In the genomic region with DNA sequence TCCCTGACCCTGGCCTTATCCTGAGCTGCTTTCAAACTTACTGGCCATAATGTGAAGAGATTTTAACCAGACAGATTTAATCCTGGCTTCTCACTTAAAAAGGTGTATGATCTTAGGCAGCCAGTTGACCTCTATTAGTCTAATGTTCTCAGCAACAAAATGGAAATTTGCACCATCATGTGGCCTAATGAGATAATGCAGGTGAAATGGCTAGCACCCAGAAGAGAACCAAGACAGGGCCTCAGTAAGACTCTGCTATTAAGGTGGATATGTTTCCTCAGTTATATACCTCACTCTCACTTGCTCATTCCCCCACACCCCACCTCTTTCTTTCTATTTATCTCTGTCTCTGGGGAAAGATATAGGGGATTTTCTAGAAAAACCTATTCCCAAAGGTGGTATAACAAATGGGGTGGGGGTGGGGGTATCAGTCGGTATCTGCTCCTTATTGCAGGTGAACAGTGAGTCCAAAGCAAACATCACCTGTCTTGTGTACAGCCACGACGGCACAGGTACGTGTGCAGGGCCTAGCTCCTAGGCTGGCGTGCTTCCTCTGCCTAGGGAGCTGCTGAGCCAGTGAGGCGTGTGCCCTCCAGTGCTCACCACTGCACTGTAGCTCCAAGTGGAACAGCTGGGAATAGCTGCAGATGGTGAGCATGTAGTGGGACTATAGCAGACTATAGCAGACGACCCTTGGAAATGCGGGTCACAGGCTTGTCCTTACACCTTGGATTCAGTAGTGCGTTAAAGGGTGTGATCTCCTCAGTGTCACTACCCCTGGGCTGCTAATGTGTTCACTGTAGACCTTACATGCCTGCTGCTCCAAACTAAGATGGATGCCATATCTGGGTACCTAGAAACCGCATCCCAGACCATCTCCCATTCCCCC, we compare ENCODE assay signal across 10 mouse cellular contexts. TPM values are rescaled to one million over a fixed set of nuclear protein-coding genes. Genes with fewer than 3 reads are reported as not detected.
A peak's percentile ranks its signal among the peaks of the same experiment; 100 is the strongest.
DNase-seq lines count a peak whose midpoint lies in the region; ATAC-seq and TF ChIP-seq lines count a peak whose summit lies in the region.
"Had no signal": no experiment of that assay in that cellular context is flagged by ENCODE, and none has a peak within 500 bp of the region (broad histone marks: within the 10 kb centered on the region; RNA-seq: fewer than 3 reads in every experiment).

No protein-coding gene starts in this region.

- H3K36me3 ChIP-seq in forebrain, embryonic 12.5 days (replicated peaks): peaks cover 75% of the 10 kb centered on the region
- H3K36me3 ChIP-seq in forebrain, embryonic 15.5 days: peaks cover 66% of the 10 kb centered on the region
- peaks cover 43% of the 10 kb centered on the region; the same call in 1 of the 2 replicates for H3K36me3 ChIP-seq in lung, postnatal 0 days (ENCODE audit: insufficient read depth, low read length)
- peaks cover 60% of the 10 kb centered on the region for H3K36me3 ChIP-seq in intestine, postnatal 0 days (ENCODE audit: control insufficient read depth, insufficient read depth)
- peaks cover 6% of the 10 kb centered on the region; the same call in 1 of the 2 replicates for H3K36me3 ChIP-seq in splenic B cell, adult 2 months (ENCODE audit: control insufficient read depth, insufficient read depth, low read length, poor library complexity, severe bottlenecking)

- H3K4me3 ChIP-seq in forebrain, embryonic 12.5 days (replicated peaks): no peak overlapping the region
- H3K4me3 ChIP-seq in forebrain, embryonic 15.5 days: no peak overlapping the region
- no peak overlapping the region for H3K4me3 ChIP-seq in lung, postnatal 0 days (ENCODE audit: low read depth, low read length)
- H3K4me3 ChIP-seq in intestine, postnatal 0 days (ENCODE audit: low read depth, low read length): no peak overlapping the region
- H3K4me3 ChIP-seq: stomach, embryonic 15.5 days had no signal

- TF ChIP-seq EP300 in lung, postnatal 0 days (IDR thresholded peaks at IDR 0.05): no peak

- no peak overlapping the region for H3K4me2 ChIP-seq in forebrain, embryonic 12.5 days
- no peak overlapping the region for H3K4me2 ChIP-seq in forebrain, embryonic 15.5 days (replicated peaks)
- no peak overlapping the region for H3K4me2 ChIP-seq in lung, postnatal 0 days (replicated peaks; ENCODE audit: low read depth, low read length)
- H3K4me2 ChIP-seq in intestine, postnatal 0 days (replicated peaks; ENCODE audit: low read depth): no peak overlapping the region
- H3K4me2 ChIP-seq: stomach, embryonic 15.5 days had no signal

- no peaks in the 10 kb centered on the region for H3K9me3 ChIP-seq in forebrain, embryonic 12.5 days
- H3K9me3 ChIP-seq in forebrain, embryonic 15.5 days: no peaks in the 10 kb centered on the region
- H3K9me3 ChIP-seq in lung, postnatal 0 days (ENCODE audit: low read length): no peaks in the 10 kb centered on the region
- no peaks in the 10 kb centered on the region for H3K9me3 ChIP-seq in intestine, postnatal 0 days (ENCODE audit: control insufficient read depth)
- H3K9me3 ChIP-seq: stomach, embryonic 15.5 days had no signal

- H3K4me1 ChIP-seq in forebrain, embryonic 12.5 days: no peaks in the 10 kb centered on the region
- no peaks in the 10 kb centered on the region for H3K4me1 ChIP-seq in forebrain, embryonic 15.5 days
- H3K4me1 ChIP-seq in lung, postnatal 0 days (ENCODE audit: insufficient read depth, low read depth, low read length): no peaks in the 10 kb centered on the region
- no peaks in the 10 kb centered on the region for H3K4me1 ChIP-seq in intestine, postnatal 0 days (replicated peaks; ENCODE audit: control insufficient read depth, insufficient read depth, low read length)
- H3K4me1 ChIP-seq: stomach, embryonic 15.5 days had no signal

- DNase-seq in lung, postnatal 0 days (ENCODE audit: low spot score): no peak
- DNase-seq in lung, adult 18-20 months: no peak
- peak; percentile 45 for DNase-seq in splenic B cell, adult 2 months (ENCODE audit: low read depth, low spot score)
- DNase-seq in frontal cortex, postnatal 36 days (ENCODE audit: low spot score in 2 of 2): no peak
- DNase-seq in cerebellum, postnatal 4 days (ENCODE audit: low spot score in 2 of 2): no peak
- DNase-seq: kidney, adult 9 months had no signal

- H3K27ac ChIP-seq in forebrain, embryonic 12.5 days: no peak overlapping the region
- H3K27ac ChIP-seq in forebrain, embryonic 15.5 days (replicated peaks): no peak overlapping the region
- H3K27ac ChIP-seq in lung, postnatal 0 days (ENCODE audit: low read length): no peak overlapping the region
- H3K27ac ChIP-seq in intestine, postnatal 0 days (ENCODE audit: low read depth, low read length): no peak overlapping the region
- H3K27ac ChIP-seq: stomach, embryonic 15.5 days had no signal

- TF ChIP-seq CTCF in lung, postnatal 0 days (IDR thresholded peaks at IDR 0.05): peak; percentile 50
- peak; percentile 58 for TF ChIP-seq CTCF in intestine, postnatal 0 days (IDR thresholded peaks at IDR 0.05; ENCODE audit: low read depth)

- no peak overlapping the region for H3K9ac ChIP-seq in forebrain, embryonic 12.5 days
- no peak overlapping the region for H3K9ac ChIP-seq in forebrain, embryonic 15.5 days (replicated peaks)
- no peak overlapping the region for H3K9ac ChIP-seq in lung, postnatal 0 days (replicated peaks; ENCODE audit: low read depth)
- no peak overlapping the region for H3K9ac ChIP-seq in intestine, postnatal 0 days (ENCODE audit: low read depth, low read length)
- H3K9ac ChIP-seq: stomach, embryonic 15.5 days had no signal

- ATAC-seq in forebrain, embryonic 12.5 days (ENCODE audit: low FRiP score): peak; percentile 61; the same call in 1 of the 2 replicates
- ATAC-seq in forebrain, embryonic 15.5 days (replicated peaks): no peak
- ATAC-seq in lung, postnatal 0 days: 0 out of 2 replicates have a peak, but pooled peaks have one; percentile 14
- ATAC-seq in intestine, postnatal 0 days: no peak

- no peaks in the 10 kb centered on the region for H3K27me3 ChIP-seq in forebrain, embryonic 12.5 days
- no peaks in the 10 kb centered on the region for H3K27me3 ChIP-seq in forebrain, embryonic 15.5 days
- H3K27me3 ChIP-seq in lung, postnatal 0 days (replicated peaks; ENCODE audit: insufficient read depth, low read length): no peaks in the 10 kb centered on the region
- H3K27me3 ChIP-seq in intestine, postnatal 0 days (replicated peaks; ENCODE audit: control insufficient read depth, insufficient read depth, low read length): no peaks in the 10 kb centered on the region
- no peaks in the 10 kb centered on the region for H3K27me3 ChIP-seq in splenic B cell, adult 2 months (ENCODE audit: control insufficient read depth, insufficient read depth, low read length, poor library complexity, severe bottlenecking)
- H3K27me3 ChIP-seq: stomach, embryonic 15.5 days had no signal

- WGBS in forebrain, embryonic 12.5 days: 97% methylated on average over 10 of the region's 10 CpGs
- 94% methylated on average over 10 of the region's 10 CpGs for WGBS in forebrain, embryonic 15.5 days
- 91% methylated on average over 10 of the region's 10 CpGs for WGBS in lung, postnatal 0 days
- 84% methylated on average over 10 of the region's 10 CpGs for WGBS in intestine, postnatal 0 days

RNA-seq across cellular contexts. Expression of a gene that starts 20.0 kb away (rescaled TPM):
- polyA plus RNA-seq in forebrain, embryonic 12.5 days (2016; fragmentation: Nextera tagmentation; extraction: Ambion mirVana): 405 and 443 TPM in 2 replicates
- 462 and 488 TPM in 2 replicates for polyA plus RNA-seq in forebrain, embryonic 15.5 days (2015; fragmentation: Nextera tagmentation; extraction: Ambion mirVana)
- 114 and 118 TPM in 2 replicates for polyA plus RNA-seq in lung, postnatal 0 days (2015; fragmentation: Nextera tagmentation; extraction: Ambion mirVana)
- 44.5 and 44.9 TPM in 2 replicates for polyA plus RNA-seq in intestine, postnatal 0 days (2015; fragmentation: Nextera tagmentation; extraction: Ambion mirVana)

RNA-seq across cellular contexts. Expression of a gene that starts 33.0 kb away (rescaled TPM):
- polyA plus RNA-seq in forebrain, embryonic 12.5 days (2016; fragmentation: Nextera tagmentation; extraction: Ambion mirVana): 1.6 and 2.3 TPM in 2 replicates
- 6.2 and 6.4 TPM in 2 replicates for polyA plus RNA-seq in forebrain, embryonic 15.5 days (2015; fragmentation: Nextera tagmentation; extraction: Ambion mirVana)
- 2.5 TPM in 2 replicates for polyA plus RNA-seq in lung, postnatal 0 days (2015; fragmentation: Nextera tagmentation; extraction: Ambion mirVana)
- 21.5 and 22.8 TPM in 2 replicates for polyA plus RNA-seq in intestine, postnatal 0 days (2015; fragmentation: Nextera tagmentation; extraction: Ambion mirVana)

RNA-seq across cellular contexts. Expression of a gene that starts 38.8 kb away (rescaled TPM):
- polyA plus RNA-seq in forebrain, embryonic 12.5 days (2016; fragmentation: Nextera tagmentation; extraction: Ambion mirVana): 139 and 143 TPM in 2 replicates
- 104 and 109 TPM in 2 replicates for polyA plus RNA-seq in forebrain, embryonic 15.5 days (2015; fragmentation: Nextera tagmentation; extraction: Ambion mirVana)
- polyA plus RNA-seq in lung, postnatal 0 days (2015; fragmentation: Nextera tagmentation; extraction: Ambion mirVana): 93.7 and 96.6 TPM in 2 replicates
- polyA plus RNA-seq in intestine, postnatal 0 days (2015; fragmentation: Nextera tagmentation; extraction: Ambion mirVana): 48.6 and 50.8 TPM in 2 replicates

Comparison
In these comparisons a context has a peak if more than half of its experiments do, and no peak if none do; other contexts are left out.
1. ATAC-seq: peak in forebrain, embryonic 12.5 days (single experiment) and lung, postnatal 0 days (single experiment); none in forebrain, embryonic 15.5 days (single experiment) and intestine, postnatal 0 days (single experiment).